Mouse (Mus musculus): ENCODE measurements at regions not wholly inside any gene's neighbourhood (a gene's known extent, or its start where the extent isn't known, plus 50 kb on each side); places are given as distances from the start of the nearest gene placed in this dataset.

GRCm38 (mm10) chr9:88276023-88276568 lies 50.9 kb upstream of the Nt5e start:
- Histone ChIP-seq H3K27ac (no peak overlapping the region), H3K9ac (no peak overlapping the region), H3K4me2 (no peak overlapping the region), H3K4me3 (no peak overlapping the region), H3K4me1 (no peaks in the 10 kb centered on the region), H3K36me3 (no peaks in the 10 kb centered on the region), H3K27me3 (no peaks in the 10 kb centered on the region), H3K9me3 (no peaks in the 10 kb centered on the region)
- 65% methylated on average over 3 of the region's 3 CpGs for WGBS
- ATAC-seq (ENCODE audit: borderline replicate concordance, extremely low read depth, low FRiP score, low TSS enrichment), result no peak

DNA sequence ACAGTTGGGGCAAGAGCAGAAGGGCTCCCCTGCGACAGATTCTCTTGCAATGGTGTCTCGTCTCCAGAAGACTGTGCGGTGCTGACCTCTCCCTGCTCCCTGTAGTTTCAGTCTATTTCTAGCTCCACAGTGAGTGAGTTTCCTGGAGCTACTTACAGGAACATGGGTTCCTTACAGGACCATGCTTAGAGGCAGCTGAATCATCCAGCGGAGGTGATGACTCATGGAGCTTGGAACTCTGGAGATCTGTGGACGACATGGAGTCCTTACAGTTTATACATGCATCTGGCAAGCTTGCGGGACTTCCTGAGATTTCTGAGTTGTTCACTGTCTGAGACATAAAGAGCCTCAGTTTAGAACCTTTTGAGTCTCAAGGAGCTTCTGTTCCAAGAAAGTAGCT lies 50.0 kb upstream of the Nt5e start:
- no peak for ATAC-seq (ENCODE audit: borderline replicate concordance, extremely low read depth, low FRiP score, low TSS enrichment)
- 78% methylated on average over 6 of the region's 6 CpGs for WGBS
- Histone ChIP-seq H3K4me3 (no peak overlapping the region), H3K4me2 (no peak overlapping the region), H3K36me3 (no peaks in the 10 kb centered on the region), H3K27me3 (no peaks in the 10 kb centered on the region), H3K9ac (no peak overlapping the region), H3K4me1 (no peaks in the 10 kb centered on the region), H3K27ac (no peak overlapping the region), H3K9me3 (no peaks in the 10 kb centered on the region)
